Mouse (Mus musculus) liver, postnatal 0 days (tissue): Measurements from ENCODE around the gene Usp37.

Experiments used
- CTCF ChIP-seq: sonication (generic); IDR thresholded peaks from 2 replicates; pipeline ENCODE4 v1.5.1; 2016; ENCODE audit warnings: antibody characterized with exemption, low read depth
- EP300 ChIP-seq: IDR thresholded peaks from 2 replicates; pipeline ENCODE4 v1.6.1; 2016; ENCODE audit warnings: antibody characterized with exemption, low read depth, mild to moderate bottlenecking

DNA sequence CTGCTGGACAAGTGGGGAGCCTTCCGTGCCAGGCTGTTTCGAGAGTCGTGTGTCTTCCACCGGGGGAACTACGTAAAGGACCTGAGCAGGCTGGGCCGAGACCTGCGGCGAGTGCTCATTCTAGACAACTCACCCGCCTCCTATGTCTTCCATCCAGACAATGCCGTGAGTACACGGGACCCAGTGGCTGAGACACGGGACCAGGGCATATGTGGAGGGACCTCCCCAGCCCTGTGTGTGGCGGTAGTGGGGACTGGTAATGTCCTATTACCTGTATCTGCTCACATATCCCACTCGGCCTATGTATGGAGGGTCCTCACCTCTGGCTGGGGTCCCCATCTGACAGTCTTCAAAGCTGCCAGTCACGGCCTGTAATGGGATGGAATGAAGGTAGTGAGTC, 149.2 kb downstream of the Usp37 start:
- TF ChIP-seq CTCF (no peak), EP300 (no peak)
